Mouse (Mus musculus) erythroblast, embryonic 14.5 days (primary cell): ENCODE measurements around the gene Bcl2a1a.
"Not testable (repeated sequence)": the region's sequence is repeated elsewhere in the genome, so short reads cannot be mapped to it uniquely, and the experiment has no call there.

Experiments
- GATA1 ChIP-seq: IDR thresholded peaks from 2 replicates; pipeline ENCODE4 v1.6.1; 2012; ENCODE audit warnings: low read length, inconsistent platforms, mixed read lengths
- TAL1 ChIP-seq: IDR thresholded peaks from 3 replicates; pipeline ENCODE4 v1.6.1; 2012; ENCODE audit warnings: low read length, inconsistent platforms, mixed read lengths

- not testable (repeated sequence) for TF ChIP-seq GATA1, TAL1
Observed at GRCm38 (mm10) chr9:88916576-88916975, 40.1 kb upstream of the Bcl2a1a start.
